Mouse (Mus musculus): Measurements from ENCODE around the gene Btbd35f18. TPM values are rescaled to one million over a fixed set of nuclear protein-coding genes. Genes with fewer than 3 reads are reported as not detected.

Gene Btbd35f18
- polyA plus RNA-seq (2015; fragmentation: Illumina TruSeq; extraction: RNeasy Lipid Tissue Mini Kit (QIAGEN cat#74804); ENCODE audit: insufficient read depth, low replicate concordance) = not detected

GRCm38 (mm10) chrX:3699933-3700332 lies at the start of gene Btbd35f18:
Btbd35f18 (plus strand) TSS chrX:3700233.

Other genes starting within 250 kb of the Btbd35f18 start
- gene Btbd35f10, start 52.7 kb downstream of the Btbd35f18 start, polyA plus RNA-seq (2015; fragmentation: Illumina TruSeq; extraction: RNeasy Lipid Tissue Mini Kit (QIAGEN cat#74804); ENCODE audit: insufficient read depth, low replicate concordance) = not detected